Mouse (Mus musculus) heart, adult 2 months (tissue): ENCODE results near the gene Gcc1. TPM values are rescaled to one million over a fixed set of nuclear protein-coding genes. Genes with fewer than 3 reads are reported as not detected.
A peak's percentile ranks its signal among the peaks of the same experiment; 100 is the strongest.

Source experiments
- DNase-seq, 2 experiments: peaks; one replicate each; pipeline ENCODE4 v3.0.0; 2021
- H3K27ac ChIP-seq: fragments of 200-600 bp; 2 replicates; pipeline ENCODE4 v1.8.1; 2022
- H3K27me3 ChIP-seq: fragments of 200-500 bp; 2 replicates; pipeline ENCODE4 v1.6.1; 2012; ENCODE audit warnings: mild to moderate bottlenecking, low read length, inconsistent platforms, mixed read lengths; ENCODE audit not compliant: control insufficient read depth, insufficient read depth
- H3K36me3 ChIP-seq: fragments of 200-500 bp; 2 replicates; pipeline ENCODE4 v1.6.1; 2012; ENCODE audit warnings: low read length, inconsistent platforms; ENCODE audit not compliant: control insufficient read depth, insufficient read depth
- H3K4me1 ChIP-seq: fragments of 200-500 bp; 2 replicates; pipeline ENCODE4 v1.6.1; 2011; ENCODE audit warnings: low read length; ENCODE audit not compliant: control insufficient read depth, insufficient read depth
- H3K4me3 ChIP-seq: fragments of 200-600 bp; 2 replicates; pipeline ENCODE4 v1.8.1; 2022
- H3K79me2 ChIP-seq: fragments of 200-500 bp; replicated peaks from 2 replicates; pipeline ENCODE4 v1.6.1; 2012; ENCODE audit warnings: mild to moderate bottlenecking, inconsistent platforms, low read length, moderate library complexity, mixed read lengths; ENCODE audit not compliant: control insufficient read depth, insufficient read depth
- H3K9ac ChIP-seq: fragments of 200-500 bp; 2 replicates; pipeline ENCODE4 v1.6.1; 2012; ENCODE audit warnings: low read depth, mild to moderate bottlenecking, control low read depth, inconsistent platforms, low read length, mixed read lengths
- CTCF ChIP-seq: fragments of 200-600 bp; IDR thresholded peaks from 2 replicates; pipeline ENCODE4 v1.8.1; 2022; ENCODE audit warnings: antibody characterized with exemption, mild to moderate bottlenecking, moderate library complexity
- EP300 ChIP-seq: fragments of 200-500 bp; IDR thresholded peaks from 2 replicates; pipeline ENCODE4 v1.6.1; 2011; ENCODE audit warnings: low read depth, low read length, control low read depth; ENCODE audit not compliant: insufficient read depth
- POLR2A ChIP-seq: fragments of 200-500 bp; IDR thresholded peaks from 2 replicates; pipeline ENCODE4 v1.6.1; 2011; ENCODE audit warnings: mild to moderate bottlenecking, low read depth, low read length, control low read depth; ENCODE audit not compliant: insufficient read depth
- WGBS: fragments of 180-500 bp; shearing (Covaris S2); methylation state at CpG from one replicate; pipeline ENCODE4 v1.1.7; 2018; 5-methylcytosine and 5-hydroxymethylcytosine counted together
- intact Hi-C: fragments of 180-260 bp; cut with DNase I; formaldehyde crosslinking; loops from one replicate; pipeline ENCODE4 v1.15.1; 2025
- polyA plus RNA-seq: library from polyadenylated mRNA; depleted of rRNA; stranded (reverse); fragments of >200 nt; gene quantifications from 2 replicates; pipeline ENCODE4 v1.2.3, GENCODE M21; 2012
- total RNA-seq, 2 experiments: library from RNA; stranded (reverse); gene quantifications; 2 replicates each; pipeline ENCODE4 v1.2.3; 2021

The Gcc1 gene
- total and polyA plus RNA-seq, 3 experiments = 3.2 to 9.8 (median 8.4) TPM

GRCm38 (mm10) chr6:28420361-28420760 lies 7.8 kb downstream of the Gcc1 start:
- intact Hi-C loops = loop anchor here (5.0 kb wide), 3 partner anchors 42 to 412 kb away; partner anchors contain the start of gene Lrrc4
- H3K27me3 ChIP-seq = no peaks in the 10 kb centered on the region
- H3K4me1 ChIP-seq = peaks cover 26% of the 10 kb centered on the region
- WGBS = 76% methylated on average over 17 of the region's 17 CpGs
- DNase-seq = no peak
- peak overlapping the region; percentile 95 for H3K4me3 ChIP-seq
- H3K36me3 ChIP-seq = peaks cover 20% of the 10 kb centered on the region
- H3K9ac ChIP-seq = peak overlapping the region; percentile 70; the same call in 1 of the 2 replicates
- H3K79me2 ChIP-seq = peaks cover 5% of the 10 kb centered on the region
- H3K27ac ChIP-seq = no peak overlapping the region
- TF ChIP-seq CTCF = no peak
- TF ChIP-seq POLR2A = no peak
- TF ChIP-seq EP300 = no peak

- Histone ChIP-seq H3K4me1 (peaks cover 23% of the 10 kb centered on the region), H3K9ac (no peak overlapping the region), H3K4me3 (no peak overlapping the region), H3K27me3 (no peaks in the 10 kb centered on the region), H3K27ac (no peak overlapping the region; the same call in 1 of the 2 replicates), H3K36me3 (peaks cover 21% of the 10 kb centered on the region), H3K79me2 (peaks cover 5% of the 10 kb centered on the region)
- no peak for DNase-seq
- TF ChIP-seq EP300 (no peak), CTCF (no peak), POLR2A (no peak)
- 15% methylated on average over 2 of the region's 2 CpGs for WGBS
- intact Hi-C loops = loop anchor here (5.0 kb wide), 3 partner anchors 43 to 413 kb away; partner anchors contain the start of gene Lrrc4
Measured at GRCm38 (mm10) chr6:28419673-28420072, 8.5 kb downstream of the Gcc1 start.

GRCm38 (mm10) chr6:28418449-28418848 lies 9.7 kb downstream of the Gcc1 start:
- TF ChIP-seq POLR2A (peak; percentile 58; the same call in 1 of the 2 replicates), CTCF (peak; percentile 57), EP300 (no peak)
- peak; percentile 92 to 93 for DNase-seq
- Histone ChIP-seq H3K4me1 (peaks cover 19% of the 10 kb centered on the region), H3K9ac (peak overlapping the region; percentile 56), H3K27me3 (no peaks in the 10 kb centered on the region), H3K27ac (peak overlapping the region; percentile 83), H3K36me3 (peaks cover 21% of the 10 kb centered on the region), H3K79me2 (peaks cover 3% of the 10 kb centered on the region; the same call in 1 of the 2 replicates), H3K4me3 (peak overlapping the region; percentile 46)
- intact Hi-C loops = no loop called here
- 20% methylated on average over 14 of the region's 14 CpGs for WGBS

GRCm38 (mm10) chr6:28416981-28417380 lies 11.2 kb downstream of the Gcc1 start:
- Histone ChIP-seq H3K9ac (no peak overlapping the region), H3K27ac (peak overlapping the region; percentile 83), H3K27me3 (no peaks in the 10 kb centered on the region), H3K36me3 (peaks cover 21% of the 10 kb centered on the region), H3K4me1 (peaks cover 15% of the 10 kb centered on the region), H3K4me3 (peak overlapping the region; percentile 46; the same call in 1 of the 2 replicates), H3K79me2 (peaks cover 3% of the 10 kb centered on the region; the same call in 1 of the 2 replicates)
- no peak for TF ChIP-seq CTCF
- TF ChIP-seq POLR2A = peak; percentile 56; the same call in 1 of the 2 replicates
- 0 out of 2 replicates have a peak, but pooled peaks have one; percentile 45 for TF ChIP-seq EP300
- intact Hi-C loops = no loop called here
- peak; percentile 26 to 33 for DNase-seq
- 27% methylated on average over 4 of the region's 4 CpGs for WGBS

GRCm38 (mm10) chr6:28411236-28411635 lies 17.0 kb downstream of the Gcc1 start:
- Histone ChIP-seq H3K36me3 (peaks cover 4% of the 10 kb centered on the region; the same call in 1 of the 2 replicates), H3K27ac (no peak overlapping the region), H3K9ac (no peak overlapping the region), H3K27me3 (no peaks in the 10 kb centered on the region), H3K4me3 (no peak overlapping the region), H3K4me1 (peaks cover 3% of the 10 kb centered on the region), H3K79me2 (no peaks in the 10 kb centered on the region)
- no peak for DNase-seq
- TF ChIP-seq POLR2A (no peak), EP300 (no peak), CTCF (no peak)
- intact Hi-C loops = no loop called here
- 57% methylated on average over 2 of the region's 2 CpGs for WGBS

GRCm38 (mm10) chr6:28410053-28410452 lies 18.1 kb downstream of the Gcc1 start:
- Histone ChIP-seq H3K4me3 (no peak overlapping the region), H3K9ac (no peak overlapping the region), H3K4me1 (no peaks in the 10 kb centered on the region), H3K27me3 (no peaks in the 10 kb centered on the region), H3K79me2 (no peaks in the 10 kb centered on the region), H3K36me3 (no peaks in the 10 kb centered on the region), H3K27ac (no peak overlapping the region)
- peak; percentile 61 to 70 for DNase-seq
- TF ChIP-seq POLR2A (no peak), CTCF (no peak), EP300 (peak; percentile 35; the same call in 1 of the 2 replicates)
- intact Hi-C loops = no loop called here
- 38% methylated on average over 9 of the region's 9 CpGs for WGBS
